In the genomic region with DNA sequence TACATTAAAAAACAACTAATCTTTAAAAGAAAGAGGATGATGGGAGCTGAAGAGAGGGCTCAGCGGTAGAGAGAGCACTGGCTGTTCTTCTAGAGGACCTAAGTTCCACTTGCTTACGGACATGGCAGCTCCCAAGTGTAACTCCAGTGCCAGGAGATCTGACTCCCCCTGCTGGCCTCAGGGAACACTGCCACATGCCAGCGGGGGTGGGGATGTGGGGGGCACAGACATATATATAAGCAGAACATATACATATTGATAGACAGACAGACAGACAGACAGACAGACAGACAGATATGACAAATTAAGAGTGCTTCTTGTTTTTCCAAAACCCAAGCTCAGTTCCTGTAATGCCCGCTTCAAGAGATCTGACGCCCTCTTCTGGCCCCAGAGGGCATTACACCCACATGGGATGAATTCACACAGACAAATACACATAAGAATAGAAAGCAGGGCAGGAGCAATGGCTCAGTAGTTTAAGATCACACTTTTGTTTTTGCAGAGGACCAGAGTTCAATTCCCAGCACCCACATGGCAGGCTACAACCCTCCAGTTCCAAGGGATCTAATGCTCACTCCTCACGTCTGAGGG, we compare ENCODE assay signal across 11 mouse cellular contexts. TPM values are rescaled to one million over a fixed set of nuclear protein-coding genes. Genes with fewer than 3 reads are reported as not detected.
DNase-seq lines count a peak whose midpoint lies in the region; ATAC-seq and TF ChIP-seq lines count a peak whose summit lies in the region.
"Had no signal": no experiment of that assay in that cellular context is flagged by ENCODE, and none has a peak within 500 bp of the region (broad histone marks: within the 10 kb centered on the region; RNA-seq: fewer than 3 reads in every experiment).

No protein-coding gene starts in this region.

- H3K27me3 ChIP-seq in kidney, embryonic 15.5 days = no peaks in the 10 kb centered on the region
- no peaks in the 10 kb centered on the region for H3K27me3 ChIP-seq in kidney, adult 2 months (replicated peaks; ENCODE audit: control insufficient read depth, insufficient read depth, low read length)

- no peaks in the 10 kb centered on the region for H3K36me3 ChIP-seq in kidney, embryonic 15.5 days
- no peaks in the 10 kb centered on the region for H3K36me3 ChIP-seq in kidney, adult 2 months (ENCODE audit: control insufficient read depth, insufficient read depth, low read length)

- 82% methylated on average over 6 of the region's 6 CpGs for WGBS in kidney, embryonic 15.5 days
- 86% methylated on average over 6 of the region's 6 CpGs for WGBS in kidney, adult 2 months

- no peak for TF ChIP-seq CTCF in kidney, adult 2 months (conservative IDR thresholded peaks at IDR 0.05; ENCODE audit: insufficient read depth, insufficient read length, low read depth, low read length)

- ATAC-seq in kidney, embryonic 15.5 days (replicated peaks; ENCODE audit: low FRiP score) = no peak

- no peak overlapping the region for H3K4me2 ChIP-seq in kidney, embryonic 15.5 days

- no peak overlapping the region for H3K9ac ChIP-seq in kidney, embryonic 15.5 days

- no peak for DNase-seq in kidney, adult 2 months
- DNase-seq in testis, postnatal 14 days (ENCODE audit: low spot score) = peak; percentile 54
- DNase-seq in testis, postnatal 10 days (ENCODE audit: low spot score) = no peak
- peak; percentile 21 for DNase-seq in adipocyte (ENCODE audit: low spot score)
- DNase-seq in spleen, postnatal 10 days (ENCODE audit: low spot score in 2 of 2) = no peak
- DNase-seq in right cerebral cortex, postnatal 14 days = no peak
- DNase-seq: adrenal gland, adult 2 months; cerebellum, postnatal 25 days; heart, postnatal 14 days; thymus, postnatal 4 days had no signal

- TF ChIP-seq POLR2A in kidney, adult 2 months (IDR thresholded peaks at IDR 0.05; ENCODE audit: low read depth, low read length) = no peak

- H3K4me3 ChIP-seq in kidney, embryonic 15.5 days (replicated peaks) = no peak overlapping the region
- no peak overlapping the region for H3K4me3 ChIP-seq in kidney, adult 2 months (ENCODE audit: insufficient read depth, low read depth, low read length)

- H3K9me3 ChIP-seq in kidney, embryonic 15.5 days (replicated peaks) = no peaks in the 10 kb centered on the region

- peaks cover 31% of the 10 kb centered on the region for H3K4me1 ChIP-seq in kidney, embryonic 15.5 days
- H3K4me1 ChIP-seq in kidney, adult 2 months (ENCODE audit: control insufficient read depth, insufficient read depth, low read length) = no peaks in the 10 kb centered on the region

- H3K27ac ChIP-seq in kidney, embryonic 15.5 days = peak overlapping the region; percentile 66
- H3K27ac ChIP-seq in kidney, adult 2 months (ENCODE audit: insufficient read depth, low read depth, low read length) = no peak overlapping the region

RNA-seq across cellular contexts. Expression of gene Pard6b, which starts 21.5 kb away (rescaled TPM):
- polyA plus RNA-seq in kidney, embryonic 15.5 days (2015; fragmentation: Nextera tagmentation; extraction: Ambion mirVana) = 19.0 and 20.4 TPM in 2 replicates
- 41.0 and 44.4 TPM in 2 replicates for polyA plus RNA-seq in kidney, adult 2 months (2012; rRNA removed)

RNA-seq across cellular contexts. Expression of gene Ripor3, which starts 48.9 kb away (rescaled TPM):
- polyA plus RNA-seq in kidney, embryonic 15.5 days (2015; fragmentation: Nextera tagmentation; extraction: Ambion mirVana) = 1.6 and 1.9 TPM in 2 replicates
- 12.3 and 13.0 TPM in 2 replicates for polyA plus RNA-seq in kidney, adult 2 months (2012; rRNA removed)

Comparison
In these comparisons a context has a peak if more than half of its experiments do, and no peak if none do; other contexts are left out.
1. DNase-seq: peak in testis, postnatal 14 days (single experiment) and adipocyte (single experiment); none in kidney, adult 2 months (single experiment), testis, postnatal 10 days (single experiment), spleen, postnatal 10 days (0 of 2) and right cerebral cortex, postnatal 14 days (single experiment).